Mouse (Mus musculus): ENCODE measurements around the gene Crabp2. TPM values are rescaled to one million over a fixed set of nuclear protein-coding genes. Genes with fewer than 3 reads are reported as not detected.

Crabp2 gene
- total and polyA plus RNA-seq, 3 experiments: 0.23 to 1.2 TPM; not detected in 1

DNA sequence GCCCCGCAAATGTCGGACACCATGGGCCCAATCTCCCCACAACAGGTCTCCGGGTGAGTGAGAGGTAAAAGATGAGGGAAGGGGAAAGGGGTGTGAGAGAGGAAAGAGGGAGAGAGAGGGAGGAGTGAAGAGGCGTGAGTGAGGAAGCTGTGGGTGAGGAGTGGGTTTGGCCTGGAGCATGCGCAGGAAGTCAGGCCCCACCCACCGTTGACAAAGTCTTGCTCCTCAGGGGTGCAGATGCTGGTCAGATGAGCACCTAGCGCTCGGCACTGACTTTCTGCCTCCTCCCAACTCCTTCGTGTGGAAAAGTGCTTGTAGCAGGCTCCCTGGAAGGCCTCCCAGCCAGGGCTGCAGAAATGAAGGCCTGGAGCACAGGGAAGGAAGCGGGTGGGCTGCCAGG lies 41.5 kb downstream of the Crabp2 start:
- Histone ChIP-seq H3K27me3 (ENCODE audit: control insufficient read depth in 1 of 2, insufficient read depth in 2 of 2, low read length in 2 of 2) (no peaks in the 10 kb centered on the region), H3K9ac (ENCODE audit: control insufficient read depth, low read depth, low read length, poor library complexity, severe bottlenecking) (no peak overlapping the region), H3K79me2 (ENCODE audit: control insufficient read depth, insufficient read depth, low read length, poor library complexity) (no peaks in the 10 kb centered on the region), H3K36me3 (ENCODE audit: control insufficient read depth in 1 of 2, insufficient read depth in 2 of 2, low read length in 2 of 2) (no peaks in the 10 kb centered on the region; a peak in 1 of 4 replicates), H3K27ac (ENCODE audit: control insufficient read depth, low read depth, low read length) (no peak overlapping the region), H3K4me1 (ENCODE audit: control insufficient read depth in 1 of 2, insufficient read depth in 2 of 2, low read length in 2 of 2) (no peaks in the 10 kb centered on the region; a peak in 2 of 4 replicates), H3K9me3 (replicated peaks; ENCODE audit: insufficient read depth, low read length) (no peaks in the 10 kb centered on the region), H3K4me3 (ENCODE audit: control insufficient read depth in 1 of 2, insufficient read depth in 1 of 2, low read depth in 2 of 2, low read length in 2 of 2) (no peak overlapping the region)
- TF ChIP-seq MXI1 (IDR thresholded peaks at IDR 0.05; ENCODE audit: low read depth, low read length) (no peak), NRF1 (IDR thresholded peaks at IDR 0.05; ENCODE audit: insufficient read depth, low read depth, low read length, poor library complexity, severe bottlenecking) (peak; percentile 63)
- DNase-seq (ENCODE audit: low read depth, low spot score): no peak

DNA sequence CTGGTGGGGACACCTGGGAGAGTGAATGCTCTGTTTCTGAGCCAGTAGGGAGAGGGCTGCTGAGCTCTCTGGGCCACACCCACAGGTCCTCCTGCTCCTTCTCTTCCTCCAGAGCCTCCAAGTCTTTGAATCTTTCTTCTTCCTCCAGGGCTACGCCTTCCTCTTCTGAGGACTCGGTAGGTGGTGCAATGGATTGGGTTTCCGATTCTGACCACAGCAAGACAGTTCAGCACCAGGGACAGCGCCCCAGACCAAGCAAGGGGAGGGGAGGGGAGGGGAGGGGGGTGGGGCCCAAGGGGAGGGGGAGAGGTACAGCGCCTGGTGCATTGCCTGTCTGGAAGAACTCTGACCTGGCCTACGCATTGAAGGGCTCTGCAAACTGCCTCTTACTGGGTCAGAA lies 45.0 kb downstream of the Crabp2 start:
- Histone ChIP-seq H3K4me1 (ENCODE audit: control insufficient read depth in 1 of 2, insufficient read depth in 2 of 2, low read length in 2 of 2) (no peaks in the 10 kb centered on the region; a peak in 1 of 4 replicates), H3K9me3 (replicated peaks; ENCODE audit: insufficient read depth, low read length) (no peaks in the 10 kb centered on the region), H3K4me3 (ENCODE audit: control insufficient read depth in 1 of 2, insufficient read depth in 1 of 2, low read depth in 2 of 2, low read length in 2 of 2) (no peak overlapping the region), H3K27ac (ENCODE audit: control insufficient read depth, low read depth, low read length) (no peak overlapping the region), H3K79me2 (ENCODE audit: control insufficient read depth, insufficient read depth, low read length, poor library complexity) (no peaks in the 10 kb centered on the region), H3K27me3 (ENCODE audit: control insufficient read depth in 1 of 2, insufficient read depth in 2 of 2, low read length in 2 of 2) (no peaks in the 10 kb centered on the region), H3K36me3 (ENCODE audit: control insufficient read depth in 1 of 2, insufficient read depth in 2 of 2, low read length in 2 of 2) (no peaks in the 10 kb centered on the region; a peak in 1 of 4 replicates), H3K9ac (ENCODE audit: control insufficient read depth, low read depth, low read length, poor library complexity, severe bottlenecking) (no peak overlapping the region)
- DNase-seq (ENCODE audit: low read depth, low spot score): peak; percentile 77
- TF ChIP-seq MAZ (IDR thresholded peaks at IDR 0.05; ENCODE audit: low read depth, low read length) (peak; percentile 89; the same call in 1 of the 2 replicates), TBP (IDR thresholded peaks at IDR 0.05; ENCODE audit: low read depth, low read length) (no peak), SIN3A (IDR thresholded peaks at IDR 0.05; ENCODE audit: low read length) (peak; percentile 72)

DNA sequence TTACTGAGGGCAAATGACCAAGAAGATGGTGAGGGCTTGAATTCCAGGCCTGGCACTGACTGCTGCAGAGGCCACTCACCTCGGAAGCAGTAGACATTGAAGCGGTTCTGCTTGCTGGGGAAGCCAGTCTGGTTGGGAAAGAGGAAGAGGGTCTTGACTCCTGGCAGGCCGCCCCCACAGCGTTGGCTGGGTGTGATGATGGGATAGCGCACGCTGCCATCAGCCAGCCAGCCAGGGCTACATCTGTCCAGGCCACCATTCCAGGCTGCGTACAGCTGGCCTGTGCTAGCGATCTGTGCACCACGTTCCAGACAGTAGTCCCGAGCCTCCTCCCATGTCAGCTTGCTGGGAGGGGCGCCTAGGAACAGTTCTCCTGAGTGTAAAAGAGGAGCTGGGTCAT lies 46.9 kb downstream of the Crabp2 start:
- no peak overlapping the region for H3K9ac ChIP-seq (ENCODE audit: control insufficient read depth, low read depth, low read length, poor library complexity, severe bottlenecking)
- no peak overlapping the region for H3K27ac ChIP-seq (ENCODE audit: control insufficient read depth, low read depth, low read length)
- no peaks in the 10 kb centered on the region for H3K9me3 ChIP-seq (replicated peaks; ENCODE audit: insufficient read depth, low read length)
- H3K36me3 ChIP-seq (ENCODE audit: control insufficient read depth in 1 of 2, insufficient read depth in 2 of 2, low read length in 2 of 2): no peaks in the 10 kb centered on the region
- DNase-seq (ENCODE audit: low read depth, low spot score): no peak
- no peaks in the 10 kb centered on the region for H3K79me2 ChIP-seq (ENCODE audit: control insufficient read depth, insufficient read depth, low read length, poor library complexity)
- TF ChIP-seq HCFC1 (IDR thresholded peaks at IDR 0.05; ENCODE audit: low read depth, low read length) (no peak), ZMIZ1 (IDR thresholded peaks at IDR 0.05; ENCODE audit: low read depth, low read length) (no peak)
- no peak overlapping the region for H3K4me3 ChIP-seq (ENCODE audit: control insufficient read depth in 1 of 2, insufficient read depth in 1 of 2, low read depth in 2 of 2, low read length in 2 of 2)
- no peaks in the 10 kb centered on the region for H3K4me1 ChIP-seq (ENCODE audit: control insufficient read depth in 1 of 2, insufficient read depth in 2 of 2, low read length in 2 of 2)
- no peaks in the 10 kb centered on the region; a peak in 1 of 4 replicates for H3K27me3 ChIP-seq (ENCODE audit: control insufficient read depth in 1 of 2, insufficient read depth in 2 of 2, low read length in 2 of 2)

DNA sequence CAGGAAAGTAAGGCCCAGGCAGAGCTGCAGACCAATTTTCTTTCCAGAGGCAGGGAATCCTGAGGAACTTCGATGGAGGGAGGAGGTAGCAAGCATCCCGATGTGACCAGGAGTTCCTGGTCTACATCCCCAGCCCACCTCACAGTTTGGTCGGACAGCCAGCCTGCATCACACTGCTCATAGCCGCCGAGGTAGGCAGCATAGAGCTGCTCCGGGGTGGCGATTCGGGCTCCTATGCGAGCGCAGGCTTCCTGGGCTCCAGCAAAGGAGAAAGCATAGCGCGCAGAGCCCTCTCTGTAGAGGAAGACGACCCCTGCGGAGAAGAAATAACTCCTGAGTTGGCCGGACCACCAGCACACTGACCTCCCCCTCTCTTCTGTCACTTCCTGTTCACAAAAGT lies 47.9 kb downstream of the Crabp2 start:
- Histone ChIP-seq H3K9me3 (replicated peaks; ENCODE audit: insufficient read depth, low read length) (no peaks in the 10 kb centered on the region), H3K27me3 (ENCODE audit: control insufficient read depth in 1 of 2, insufficient read depth in 2 of 2, low read length in 2 of 2) (no peaks in the 10 kb centered on the region; a peak in 1 of 4 replicates), H3K27ac (ENCODE audit: control insufficient read depth, low read depth, low read length) (no peak overlapping the region), H3K4me1 (ENCODE audit: control insufficient read depth in 1 of 2, insufficient read depth in 2 of 2, low read length in 2 of 2) (no peaks in the 10 kb centered on the region), H3K9ac (ENCODE audit: control insufficient read depth, low read depth, low read length, poor library complexity, severe bottlenecking) (no peak overlapping the region), H3K36me3 (ENCODE audit: control insufficient read depth in 1 of 2, insufficient read depth in 2 of 2, low read length in 2 of 2) (no peaks in the 10 kb centered on the region), H3K4me3 (ENCODE audit: control insufficient read depth in 1 of 2, insufficient read depth in 1 of 2, low read depth in 2 of 2, low read length in 2 of 2) (no peak overlapping the region), H3K79me2 (ENCODE audit: control insufficient read depth, insufficient read depth, low read length, poor library complexity) (no peaks in the 10 kb centered on the region)
- DNase-seq (ENCODE audit: low read depth, low spot score): no peak
- TF ChIP-seq SIN3A (IDR thresholded peaks at IDR 0.05; ENCODE audit: low read length) (no peak), POLR2AphosphoS2 (IDR thresholded peaks at IDR 0.05; ENCODE audit: low read length) (no peak), MAZ (IDR thresholded peaks at IDR 0.05; ENCODE audit: low read depth, low read length) (no peak), GATA1 (IDR thresholded peaks at IDR 0.05; ENCODE audit: low read depth, low read length) (no peak), E2F4 (IDR thresholded peaks at IDR 0.05; ENCODE audit: borderline replicate concordance, low read depth, low read length) (no peak), RAD21 (IDR thresholded peaks at IDR 0.05; ENCODE audit: low read depth, low read length) (no peak), TBP (IDR thresholded peaks at IDR 0.05; ENCODE audit: low read depth, low read length) (no peak), UBTF (IDR thresholded peaks at IDR 0.05; ENCODE audit: borderline replicate concordance, insufficient read depth, low read depth, low read length) (no peak), CHD1 (IDR thresholded peaks at IDR 0.05; ENCODE audit: low read depth, low read length) (no peak)
